Mouse (Mus musculus) cerebellum, postnatal 10 days (tissue): ENCODE data around the gene Prkag1.

Source experiments
- DNase-seq, 2 experiments: peaks; one replicate each; pipeline ENCODE4 v3.0.0; 2021; ENCODE audit warnings: mixed read lengths in 2 of 2

Prkag1 gene

GRCm38 (mm10) chr15:98791221-98791620 lies 40.1 kb downstream of the Prkag1 start:
- no peak for DNase-seq

- DNase-seq = no peak
Observed at GRCm38 (mm10) chr15:98790761-98791160, 40.6 kb downstream of the Prkag1 start.

- peak; percentile 66 to 70 for DNase-seq
Observed at GRCm38 (mm10) chr15:98789661-98790535, 41.4 kb downstream of the Prkag1 start, which contains the start of gene Wnt1. Gene Wnt1, plus strand, starts transcription at chr15:98789857.

- no peak for DNase-seq
Observed at GRCm38 (mm10) chr15:98788972-98789660, 42.2 kb downstream of the Prkag1 start.

GRCm38 (mm10) chr15:98787930-98788329 lies 43.4 kb downstream of the Prkag1 start:
- DNase-seq = peak; percentile 65

GRCm38 (mm10) chr15:98785744-98786143 lies 45.6 kb downstream of the Prkag1 start:
- DNase-seq = peak; percentile 57 to 71

GRCm38 (mm10) chr15:98781166-98781565 lies 50.2 kb downstream of the Prkag1 start:
- DNase-seq = no peak

GRCm38 (mm10) chr15:98780573-98780972 lies 50.7 kb downstream of the Prkag1 start:
- DNase-seq = peak in 1 of 2 experiments; percentile 31

- DNase-seq = no peak
Observed at GRCm38 (mm10) chr15:98780075-98780474, 51.2 kb downstream of the Prkag1 start.

GRCm38 (mm10) chr15:98778806-98779205 lies 52.5 kb downstream of the Prkag1 start:
- DNase-seq = no peak

- no peak for DNase-seq
Observed at GRCm38 (mm10) chr15:98778191-98778770, 53.0 kb downstream of the Prkag1 start.

GRCm38 (mm10) chr15:98777762-98778161 lies 53.6 kb downstream of the Prkag1 start, which contains the start of gene Wnt10b:
Gene Wnt10b, minus strand, starts transcription at chr15:98778150.
- no peak for DNase-seq

- DNase-seq = no peak
Observed at GRCm38 (mm10) chr15:98777005-98777616, 54.2 kb downstream of the Prkag1 start.

GRCm38 (mm10) chr15:98776280-98777004 lies 54.9 kb downstream of the Prkag1 start:
- peak in 1 of 2 experiments; percentile 25 for DNase-seq

- no peak for DNase-seq
Observed at GRCm38 (mm10) chr15:98775533-98775932, 55.8 kb downstream of the Prkag1 start.

GRCm38 (mm10) chr15:98774096-98774495 lies 57.2 kb downstream of the Prkag1 start:
- DNase-seq = no peak

GRCm38 (mm10) chr15:98772511-98773211 lies 58.7 kb downstream of the Prkag1 start:
- DNase-seq = no peak

GRCm38 (mm10) chr15:98771813-98772425 lies 59.4 kb downstream of the Prkag1 start:
- DNase-seq = no peak

GRCm38 (mm10) chr15:98768259-98768658 lies 63.1 kb downstream of the Prkag1 start:
- DNase-seq = no peak

GRCm38 (mm10) chr15:98765929-98766328 lies 65.4 kb downstream of the Prkag1 start:
- DNase-seq = peak in 1 of 2 experiments; percentile 37
